Mouse (Mus musculus) gastrocnemius, postnatal 10 days (tissue): ENCODE measurements around the gene Farp2. TPM values are rescaled to one million over a fixed set of nuclear protein-coding genes. Genes with fewer than 3 reads are reported as not detected.
"Not testable (repeated sequence)": the region's sequence is repeated elsewhere in the genome, so short reads cannot be mapped to it uniquely, and the experiment has no call there.

Experiments
- DNase-seq: peaks from one replicate; pipeline ENCODE4 v3.0.0; 2021; ENCODE audit warnings: mixed read lengths
- long read RNA-seq, 2 experiments: library from polyadenylated mRNA; stranded (forward); transcript quantifications; one replicate each; pipeline ENCODE4 v2.0.0; 2021
- total RNA-seq, 2 experiments: library from RNA; stranded (reverse); gene quantifications; 2 replicates each; pipeline ENCODE4 v1.2.3; 2021

Gene Farp2
- 10 to 100 TPM; 14.9 to 18.4 TPM for total RNA-seq
- long read RNA-seq, experiment 1, transcript Farp2-201 (27 exons, 3,937 nt) = major isoform, 17 of 20 reads
- long read RNA-seq, experiment 1, partial matches to known transcripts = 1 of 20 reads
- long read RNA-seq, experiment 1, other reads (novel, unspliced or antisense) = 2 of 20 reads
- long read RNA-seq, experiment 2, transcript Farp2-201 (27 exons, 3,937 nt) = major isoform, 10 of 16 reads
- long read RNA-seq, experiment 2, partial matches to known transcripts = 2 of 16 reads
- long read RNA-seq, experiment 2, other reads (novel, unspliced or antisense) = 4 of 16 reads

DNA sequence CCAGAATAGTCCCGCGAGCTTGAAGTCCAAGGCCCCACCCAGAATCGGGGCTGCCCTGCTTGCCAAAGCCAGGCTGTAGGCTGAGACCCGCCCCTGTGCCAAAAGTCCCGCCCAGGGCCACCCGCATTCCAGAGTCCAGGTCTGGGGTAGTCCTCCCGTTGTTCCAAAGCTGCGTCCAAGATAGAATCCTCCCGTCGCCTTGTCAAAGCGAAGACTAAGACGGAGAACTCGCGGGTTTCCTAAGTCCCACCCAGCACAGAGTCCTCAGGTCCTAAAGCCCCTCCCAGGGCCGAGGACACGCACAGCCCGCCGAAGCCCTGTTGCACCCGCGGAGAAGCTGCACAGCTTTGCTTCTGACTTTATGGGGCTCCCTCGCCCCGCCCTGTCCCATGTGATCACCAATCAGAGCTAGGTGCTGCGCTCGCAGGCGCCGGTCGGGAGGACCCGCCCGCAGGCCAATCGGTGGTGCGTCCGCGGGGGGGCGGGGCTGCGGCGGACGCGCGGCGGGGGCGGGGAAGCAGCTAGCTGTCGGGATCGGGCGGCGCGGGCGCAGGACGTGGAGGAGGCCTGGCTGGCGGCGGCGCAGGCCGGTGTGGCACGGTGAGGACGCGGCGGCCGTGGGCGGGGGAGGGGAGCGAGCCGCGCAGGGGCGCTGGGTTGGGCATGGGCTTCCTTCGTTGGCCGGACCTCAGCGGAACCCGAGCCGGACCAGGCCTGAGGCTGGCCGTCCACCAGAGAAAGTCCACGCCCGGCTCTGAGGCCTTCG, at the start of gene Farp2:
TSS of gene Farp2 (plus strand) at position 495 of the 766 bp plus-strand sequence.
- DNase-seq = peak; percentile 93

DNA sequence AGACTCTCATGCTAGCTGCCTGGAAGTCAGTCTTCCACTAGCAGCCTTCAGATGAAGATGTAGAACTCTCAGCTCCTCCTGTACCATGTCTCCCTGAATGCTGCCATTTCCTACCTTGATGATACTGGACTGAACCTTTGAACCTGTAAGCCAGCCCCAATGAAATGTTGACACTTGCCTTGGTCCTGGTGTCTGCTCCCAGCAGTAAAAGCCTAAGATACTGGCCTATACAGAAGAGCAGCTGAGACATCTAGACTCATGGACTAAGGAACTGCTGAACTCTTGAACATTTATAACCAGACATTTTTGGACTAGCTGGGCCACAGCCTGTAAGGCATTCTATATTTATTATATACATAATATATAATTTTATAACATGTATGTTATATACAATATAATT, 46.8 kb upstream of the Farp2 start:
- no peak for DNase-seq

DNA sequence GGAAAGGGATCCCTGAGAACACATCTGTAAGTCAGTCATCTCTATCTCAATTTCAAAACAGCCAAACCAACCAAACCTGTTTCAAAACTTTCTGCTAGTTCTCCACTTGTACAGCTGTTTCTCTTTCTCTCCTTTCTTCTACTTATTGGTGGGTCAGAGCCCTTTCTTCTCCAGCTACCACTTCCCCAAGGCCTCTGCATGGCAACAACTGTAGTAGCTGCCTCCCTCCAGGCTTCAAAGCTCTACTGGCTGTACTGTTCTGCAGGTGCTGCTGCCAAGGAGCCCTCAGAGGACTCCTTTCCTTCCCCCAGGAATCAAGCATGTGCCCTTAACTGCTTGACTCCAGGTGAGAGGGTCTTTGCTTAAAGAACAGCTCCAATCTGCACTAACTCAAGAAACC, 46.1 kb upstream of the Farp2 start:
- no peak for DNase-seq

DNA sequence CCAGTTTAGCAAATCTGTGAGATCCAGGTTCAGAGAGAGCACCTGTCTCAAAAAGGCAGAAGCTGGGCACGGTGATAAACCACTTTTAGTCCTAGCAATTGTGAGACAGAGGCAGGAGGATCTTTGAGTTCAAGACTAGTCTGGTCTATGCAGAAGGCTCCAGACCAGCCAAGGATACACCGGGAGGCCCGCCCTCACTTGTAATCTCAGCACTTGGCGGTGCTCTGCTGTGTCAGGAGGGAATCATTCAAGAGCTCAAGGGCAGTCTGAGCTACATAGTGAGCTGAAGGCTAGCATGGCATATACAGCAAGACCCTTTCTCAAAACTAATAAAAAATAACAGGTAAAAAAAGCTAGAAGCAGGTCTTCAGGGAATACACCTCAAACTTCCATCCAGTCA, 43.3 kb upstream of the Farp2 start:
- no peak for DNase-seq

DNA sequence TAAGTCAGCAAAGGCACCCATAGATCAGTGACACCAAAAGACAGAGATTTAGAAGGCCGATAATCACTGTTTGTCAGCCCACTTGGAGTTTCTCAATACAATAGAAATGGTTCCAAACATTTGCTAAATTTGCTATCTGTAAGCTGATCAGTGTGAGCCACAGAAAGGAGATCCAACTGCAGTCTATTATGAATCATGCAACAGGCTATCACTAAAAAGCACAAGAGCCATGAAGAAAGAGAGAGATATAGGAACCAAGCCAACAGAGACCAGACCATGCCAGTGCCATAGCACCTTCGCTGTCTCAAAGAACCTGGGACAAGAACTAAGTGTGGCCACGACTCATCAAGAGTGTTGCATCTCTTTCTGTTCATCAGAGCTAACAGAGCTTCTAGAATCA, 36.2 kb upstream of the Farp2 start:
- no peak for DNase-seq

DNA sequence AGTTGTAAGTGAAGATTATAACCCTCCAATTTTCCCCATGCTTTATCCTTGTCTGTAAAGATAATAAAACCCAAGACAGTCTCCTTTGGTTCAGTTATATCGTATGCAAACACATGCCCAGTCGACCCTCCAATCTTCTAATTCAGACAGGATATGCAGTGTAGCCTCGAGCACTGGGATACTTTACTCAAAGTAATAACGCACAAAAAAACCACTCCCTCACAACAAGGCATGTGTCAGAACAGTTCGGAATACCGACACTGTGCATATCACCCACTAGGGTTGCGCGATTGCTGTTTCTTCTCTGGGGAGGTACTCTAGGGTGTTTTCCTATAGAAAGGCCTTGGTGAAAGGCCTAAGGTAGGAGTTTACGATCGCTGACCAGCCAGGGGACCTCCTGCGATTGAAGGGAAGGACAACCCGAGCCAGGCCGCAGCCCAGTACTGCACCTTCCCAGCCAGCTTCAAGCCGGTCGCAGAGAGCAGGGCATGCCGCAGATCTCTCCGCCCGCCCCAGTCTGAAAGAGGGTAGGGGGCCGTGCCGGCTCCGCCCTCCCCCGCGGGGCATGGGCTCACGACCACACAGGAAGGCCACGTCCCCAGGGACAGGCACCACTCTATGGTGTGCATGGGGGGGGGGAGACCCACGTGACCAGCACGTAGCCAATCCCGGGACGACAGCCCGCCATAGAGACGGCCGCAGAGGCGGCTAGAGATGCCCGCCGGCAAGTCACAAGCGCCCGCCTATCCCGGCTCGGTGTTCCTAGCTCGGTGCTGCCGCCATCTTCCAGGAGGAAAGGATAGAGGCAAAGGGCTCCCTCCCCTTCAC, 33.9 kb upstream of the Farp2 start:
- peak; percentile 98 for DNase-seq

DNA sequence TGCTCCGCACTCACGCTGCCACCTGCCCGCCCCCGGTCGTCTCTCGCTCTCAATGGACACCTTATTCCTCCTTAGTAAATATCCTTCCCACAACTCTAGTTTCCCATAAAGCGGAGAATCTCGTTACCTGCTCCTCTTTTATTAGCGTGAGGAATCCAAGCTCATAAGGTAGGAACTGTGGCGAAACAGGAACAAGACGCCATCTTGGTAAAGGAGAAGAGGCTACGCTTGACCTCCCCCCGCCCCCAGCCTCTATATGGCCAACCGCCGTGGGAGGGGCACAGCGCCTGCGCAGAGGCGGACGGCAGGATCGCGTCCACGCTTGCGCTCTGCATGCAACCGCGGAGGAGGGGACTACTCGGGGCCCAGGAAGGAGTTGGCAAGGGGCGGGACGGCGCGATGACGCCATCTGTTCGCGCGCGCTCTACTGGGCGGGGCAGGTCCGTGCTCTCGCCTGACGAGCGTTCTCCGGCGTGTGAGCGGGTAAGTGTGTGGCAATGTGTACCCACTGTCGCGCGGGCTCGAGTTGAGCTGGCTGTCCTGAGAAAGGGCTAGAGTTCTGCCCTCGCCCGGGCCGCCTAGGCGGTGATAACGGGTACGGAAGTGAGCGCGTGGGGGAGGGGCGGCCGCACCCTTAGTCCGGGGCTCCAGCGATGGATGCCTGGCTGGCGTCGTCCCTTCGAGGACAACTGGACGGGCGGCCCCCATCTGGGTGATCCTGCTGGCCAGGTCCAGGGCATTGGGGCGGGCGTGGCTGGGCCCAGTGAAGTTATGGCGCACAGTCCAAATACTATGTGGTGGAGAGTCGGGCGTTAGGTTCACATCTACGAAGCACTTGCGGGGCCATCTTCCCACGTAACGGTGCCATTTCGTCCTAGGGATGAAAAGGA, 33.0 kb upstream of the Farp2 start, which contains the start of gene Hdlbp:
TSS of gene Hdlbp (minus strand) at position 230 of the 890 bp plus-strand sequence.
- peak; percentile 98 for DNase-seq

DNA sequence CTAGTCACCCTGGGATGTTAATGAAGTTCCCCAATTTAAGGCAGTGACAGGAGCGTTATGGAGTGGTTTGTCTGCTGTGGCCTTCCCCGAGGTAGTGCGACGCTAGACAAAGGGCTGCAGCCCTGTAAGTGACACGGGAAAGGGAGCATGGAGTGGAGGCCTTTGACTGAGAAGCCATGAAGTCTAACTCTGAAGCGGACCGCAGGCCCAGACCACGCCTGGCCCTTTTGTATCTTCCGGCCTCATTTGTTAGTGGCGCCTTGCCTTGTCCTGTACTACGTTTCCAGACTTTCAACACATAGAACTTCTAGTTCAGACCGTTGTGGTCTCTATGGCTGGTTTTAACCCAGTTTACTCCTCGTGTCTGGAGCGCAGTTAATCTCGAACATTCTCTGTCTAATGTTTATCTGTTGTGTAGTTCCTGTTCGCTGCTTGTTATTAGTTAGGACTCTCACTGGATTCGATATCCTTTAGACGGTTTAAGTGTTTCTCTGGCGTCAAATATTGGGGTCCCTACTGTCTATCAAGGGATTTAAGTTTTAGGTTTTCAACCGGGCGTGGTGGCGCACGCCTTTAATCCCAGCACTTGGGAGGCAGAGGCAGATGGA, 32.3 kb upstream of the Farp2 start:
- DNase-seq = peak; percentile 11

DNA sequence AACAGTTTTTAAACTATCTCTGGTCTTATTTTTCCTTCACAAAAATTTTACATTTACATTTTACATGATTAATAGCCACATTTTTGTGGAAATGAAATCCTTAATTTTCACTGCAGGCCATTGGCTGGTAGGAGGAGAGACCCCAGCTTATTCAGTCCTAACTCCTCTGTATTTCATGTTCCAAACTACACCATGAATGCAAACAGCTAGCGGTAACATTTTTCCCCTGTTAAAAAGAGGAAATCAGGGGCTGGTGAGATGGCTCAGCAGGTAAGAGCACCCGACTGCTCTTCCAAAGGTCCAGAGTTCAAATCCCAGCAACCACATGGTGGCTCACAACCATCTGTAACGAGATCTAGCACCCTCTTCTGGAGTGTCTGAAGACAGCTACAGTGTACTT, 25.6 kb upstream of the Farp2 start:
- not testable (repeated sequence) for DNase-seq

DNA sequence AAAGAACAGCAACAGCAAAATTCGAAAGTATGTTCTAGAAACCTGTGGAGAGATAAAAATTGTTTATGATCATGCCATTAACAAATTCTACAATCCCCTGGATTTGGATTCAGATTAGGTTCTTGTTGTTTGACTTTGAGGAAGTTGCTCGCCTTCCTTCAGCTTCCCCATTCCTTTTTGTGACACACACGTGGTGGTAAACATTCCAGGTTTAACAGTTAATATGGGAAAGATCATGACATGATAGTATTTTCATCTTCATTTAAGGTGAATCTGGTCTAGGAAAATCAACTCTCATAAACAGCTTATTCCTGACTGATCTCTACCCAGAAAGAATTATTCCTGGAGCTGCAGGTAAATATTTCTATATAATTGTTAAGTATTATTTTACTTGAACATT, 16.6 kb upstream of the Farp2 start:
- no peak for DNase-seq

DNA sequence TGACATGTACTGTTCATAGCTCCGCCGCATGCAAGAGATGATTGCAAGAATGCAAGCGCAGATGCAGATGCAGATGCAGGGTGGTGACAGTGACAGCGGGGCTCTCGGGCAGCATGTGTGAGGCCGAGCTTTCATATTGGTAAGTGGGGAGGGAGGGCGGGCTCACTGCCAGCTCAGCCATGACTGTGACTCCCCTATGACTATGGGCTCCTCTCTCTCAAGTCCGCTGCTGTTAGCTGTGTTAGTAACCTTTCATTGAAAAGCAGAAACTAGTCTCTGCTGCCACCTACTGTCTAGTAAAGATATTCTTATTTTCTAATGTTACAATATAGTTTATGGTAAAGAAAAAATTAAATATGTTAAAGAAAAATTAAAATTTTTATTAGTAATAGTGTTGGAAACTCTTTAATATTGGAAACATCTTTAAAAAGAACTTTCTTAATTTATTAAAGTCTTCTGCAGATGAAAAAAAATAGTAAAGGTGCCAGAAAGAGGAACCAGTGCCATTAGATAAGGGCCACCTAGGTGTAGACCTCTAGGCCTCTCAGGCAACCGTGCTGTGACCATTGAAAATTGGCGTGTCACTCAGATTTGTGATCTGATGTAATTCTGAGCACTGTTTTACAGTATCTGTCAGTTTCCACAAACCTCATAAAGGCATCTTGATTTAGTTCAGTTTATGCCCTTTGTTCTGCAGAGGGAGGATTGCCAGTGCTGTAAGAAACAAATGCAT, 4.8 kb upstream of the Farp2 start:
- peak; percentile 14 for DNase-seq

DNA sequence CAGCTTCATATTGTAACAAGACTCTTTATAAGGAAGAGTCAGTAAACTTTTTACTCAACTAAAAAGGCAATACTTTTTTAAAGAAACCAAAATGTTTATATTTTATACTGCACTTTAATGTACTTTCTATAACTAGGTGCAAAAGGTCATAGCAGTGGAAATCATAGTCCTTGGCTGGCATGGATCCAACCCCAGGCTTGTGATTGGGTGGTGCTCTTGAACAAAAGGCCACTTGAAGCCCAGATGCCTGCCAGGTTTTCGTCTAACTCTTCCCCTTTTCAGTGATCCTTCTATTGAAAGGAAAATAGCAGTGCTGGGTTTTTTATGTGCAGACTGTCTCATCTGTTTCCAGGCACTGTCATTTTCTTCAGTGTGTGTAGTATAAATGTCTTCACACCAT, 3.3 kb upstream of the Farp2 start:
- not testable (repeated sequence) for DNase-seq

DNA sequence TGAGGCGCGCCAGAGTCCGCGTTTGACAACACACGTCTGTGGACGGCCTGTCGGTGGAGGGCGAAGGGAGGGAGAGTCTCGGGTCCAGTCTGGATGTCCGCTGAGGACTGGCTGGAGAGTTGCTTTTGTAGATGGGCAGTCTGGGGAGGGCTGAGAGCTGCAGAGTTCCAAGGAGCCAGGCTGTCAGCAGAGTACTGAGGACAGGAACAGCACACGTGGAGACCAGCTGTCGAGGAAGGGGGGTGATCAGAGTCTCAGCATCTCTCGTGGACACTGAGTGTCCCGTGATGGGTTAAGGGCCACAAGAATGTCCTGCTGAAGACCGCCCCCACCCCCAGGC, 442 bp downstream of the Farp2 start:
- DNase-seq = no peak

DNA sequence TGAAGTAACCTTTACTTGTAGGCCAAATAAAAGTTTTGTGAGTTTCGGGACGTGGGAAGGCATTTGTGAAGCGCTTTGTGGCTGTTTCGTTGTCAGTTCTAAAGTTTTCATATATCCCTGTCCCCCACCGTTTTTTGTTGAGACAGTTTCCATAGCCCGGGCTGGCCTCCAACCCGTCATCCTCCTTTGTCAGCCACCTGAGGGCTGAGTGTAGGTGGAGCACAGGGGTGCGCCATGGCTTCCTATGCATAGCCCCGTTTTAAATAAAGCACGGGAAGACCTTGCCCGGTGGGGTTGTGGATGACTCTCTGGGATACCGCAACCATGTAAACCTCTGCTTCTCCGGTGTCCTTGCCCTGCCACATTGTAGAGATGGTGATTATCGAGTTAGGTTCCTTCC, 1.3 kb downstream of the Farp2 start:
- no peak for DNase-seq

DNA sequence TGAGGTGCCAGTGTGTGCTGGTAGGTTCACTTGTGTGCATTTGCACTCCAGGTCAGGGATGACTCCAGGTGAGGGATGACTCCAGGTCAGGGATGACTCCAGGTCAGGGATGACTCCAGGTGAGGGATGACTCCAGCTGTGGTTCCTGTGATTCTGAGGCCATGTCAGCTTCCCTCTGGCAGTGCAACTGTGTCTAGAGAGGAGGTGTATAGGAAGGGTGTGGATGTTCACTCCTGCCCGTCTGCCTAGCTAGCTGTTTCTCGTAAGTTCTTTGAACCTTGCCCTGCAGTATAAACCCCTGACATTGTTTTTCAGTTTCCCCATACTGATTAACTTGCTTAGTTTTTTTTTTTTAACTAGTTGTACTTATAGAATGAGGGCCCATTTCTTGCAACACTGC, 9.6 kb downstream of the Farp2 start:
- DNase-seq = no peak

DNA sequence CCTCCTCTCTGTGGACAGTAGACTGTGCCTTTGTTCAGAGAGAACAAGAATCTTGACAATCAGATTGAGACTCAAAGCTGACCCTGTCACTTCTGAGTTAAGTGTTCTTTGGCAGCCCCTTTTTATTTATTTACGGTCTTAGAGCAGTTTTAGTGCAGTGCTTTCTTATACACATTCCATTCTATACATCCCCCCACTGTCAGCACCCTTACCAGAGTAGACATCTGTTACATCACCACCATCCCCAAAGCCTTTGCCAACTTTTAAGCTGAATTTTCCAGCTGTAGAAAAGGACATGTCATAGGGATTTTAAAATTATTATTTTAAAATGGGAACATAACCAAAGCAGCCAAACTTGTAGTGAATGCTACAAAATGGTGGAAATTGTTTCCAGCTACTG, 10.4 kb downstream of the Farp2 start:
- no peak for DNase-seq

DNA sequence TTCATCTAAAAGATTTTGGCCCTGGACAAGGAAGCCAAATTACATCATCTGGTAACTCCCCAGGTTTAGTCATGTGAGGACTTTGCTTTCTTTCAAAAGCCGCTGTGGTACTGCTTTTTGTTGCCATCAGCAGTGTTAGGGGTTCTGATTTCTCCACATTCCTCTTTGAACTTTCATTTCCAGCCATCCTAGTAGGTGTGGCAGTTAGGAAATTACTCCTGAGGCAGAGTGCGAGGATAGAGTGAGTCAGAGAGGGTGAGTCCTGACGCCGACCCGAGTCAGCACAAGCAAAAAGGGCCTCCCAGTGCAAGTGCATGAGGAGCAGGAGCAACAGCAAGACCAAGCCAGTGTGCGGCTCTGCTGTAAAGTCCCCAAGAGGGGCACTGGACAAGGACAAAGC, 17.9 kb downstream of the Farp2 start:
- DNase-seq = no peak

DNA sequence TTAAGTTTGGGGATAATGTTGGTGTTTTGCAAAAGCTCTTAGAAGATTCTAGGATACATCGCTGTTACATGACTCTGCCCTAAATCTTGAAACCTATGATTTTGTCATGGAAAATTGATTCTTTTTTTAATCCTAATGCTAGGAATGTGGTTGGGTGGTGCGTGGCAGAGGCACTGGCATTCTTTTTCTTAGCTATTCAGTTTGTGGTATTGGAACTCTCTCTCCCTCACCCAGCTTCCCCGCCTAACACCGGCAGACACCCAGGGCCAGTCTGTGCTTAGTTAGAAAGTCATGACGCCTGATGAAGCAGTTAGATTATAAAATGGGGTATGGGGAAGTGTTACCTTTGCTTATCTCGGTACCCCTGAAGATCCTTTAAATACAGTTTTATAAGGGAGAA, 25.3 kb downstream of the Farp2 start:
- DNase-seq = no peak

DNA sequence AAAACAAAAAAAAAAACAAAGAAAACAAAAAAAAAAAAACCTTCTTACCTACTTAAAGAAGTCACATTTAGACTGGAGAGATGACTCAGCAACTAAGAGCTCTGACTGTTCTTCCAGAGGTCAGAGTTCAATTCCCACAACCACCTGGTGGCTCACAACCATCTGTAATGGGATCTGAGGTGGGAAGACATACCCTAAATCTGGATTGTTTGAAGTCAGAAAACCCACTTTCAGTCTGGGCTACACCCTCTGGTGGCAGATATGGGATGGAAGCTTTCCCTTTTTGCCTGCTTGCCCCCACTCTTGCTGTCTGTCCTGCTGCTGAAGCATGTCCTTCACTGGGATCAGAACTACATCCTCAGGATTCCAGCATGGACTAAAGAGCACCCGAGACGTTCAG, 31.3 kb downstream of the Farp2 start:
- no peak for DNase-seq

DNA sequence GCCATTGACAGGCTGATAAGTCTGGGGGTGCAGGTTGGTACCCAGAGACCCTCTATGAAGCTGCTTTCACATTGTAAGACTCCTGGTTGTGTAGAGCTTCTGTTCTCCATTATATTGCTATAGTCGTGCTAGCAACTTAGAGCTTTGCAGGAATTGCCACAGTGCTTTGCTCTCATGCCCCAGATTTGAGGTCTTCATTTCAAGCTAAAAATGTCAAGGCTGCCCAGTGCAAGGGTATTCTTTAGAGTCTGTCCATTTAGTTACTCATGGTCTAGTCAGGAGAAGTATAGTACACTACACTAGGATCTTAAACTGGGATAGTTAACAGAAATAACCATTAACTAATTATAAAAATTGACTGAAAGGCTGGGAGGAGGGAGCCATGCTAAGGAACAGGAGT, 35.4 kb downstream of the Farp2 start:
- DNase-seq = no peak

DNA sequence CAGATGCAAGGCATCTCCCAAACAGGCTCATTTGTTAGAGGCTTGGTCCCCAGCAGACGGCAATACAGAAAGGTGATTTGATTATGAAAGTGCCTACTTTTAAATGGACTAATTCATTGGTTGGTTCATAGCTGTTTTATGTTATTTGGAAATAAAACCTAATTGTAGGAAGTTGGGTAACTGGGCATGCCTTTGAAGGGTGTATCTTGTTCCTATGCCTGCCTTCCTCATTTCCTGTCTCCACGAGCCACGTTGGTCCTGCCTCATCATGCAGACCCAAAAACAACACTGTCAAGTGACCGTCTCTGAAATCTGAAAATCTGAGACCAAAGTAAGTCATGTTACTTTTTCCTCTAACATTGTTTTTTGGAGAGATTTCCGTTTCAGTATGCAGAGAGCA, 39.5 kb downstream of the Farp2 start:
- DNase-seq = no peak
